Mouse (Mus musculus) heart, postnatal 0 days (tissue): Measurements from ENCODE around the gene Ykt6.

Source experiments
- CTCF ChIP-seq: IDR thresholded peaks from 2 replicates; pipeline ENCODE4 v1.5.1; 2016; ENCODE audit warnings: antibody characterized with exemption, control low read depth, low read depth
- EP300 ChIP-seq: IDR thresholded peaks from 2 replicates; pipeline ENCODE4 v1.6.1; 2016; ENCODE audit warnings: antibody characterized with exemption, low read depth

GRCm38 (mm10) chr11:5905778-5906518, 49.5 kb upstream of the Ykt6 start:
- no peak for TF ChIP-seq CTCF
- no peak for TF ChIP-seq EP300
